Mouse (Mus musculus) midbrain, embryonic 15.5 days (tissue): ENCODE measurements around the gene Il12a. TPM values are rescaled to one million over a fixed set of nuclear protein-coding genes. Genes with fewer than 3 reads are reported as not detected.

Experiments
- polyA plus RNA-seq: library from polyadenylated mRNA; unstranded; fragments of >200 nt; fragmentation: Nextera tagmentation; extraction: Ambion mirVana; gene quantifications from 2 replicates; pipeline ENCODE4 v1.2.1, GENCODE M21; 2015

The Il12a gene
- polyA plus RNA-seq, 1 experiment from 2014 or later, result not detected

Other genes with a start within 250 kb of the Il12a start
- gene 1110032F04Rik, start 178.9 kb downstream of the Il12a start, polyA plus RNA-seq, result 3.4 and 4.6 TPM in 2 replicates